Mouse (Mus musculus) hindbrain, embryonic 15.5 days (tissue): ENCODE data around the gene Map2k2. TPM values are rescaled to one million over a fixed set of nuclear protein-coding genes. Genes with fewer than 3 reads are reported as not detected.

Experiments used
- ATAC-seq: fragments of 200-750 bp; cut with Nextera tagmentation; 2 replicates; pipeline ENCODE4 v1.8.0; 2017; ENCODE audit warnings: low read depth, moderate number of reproducible peaks, moderate TSS enrichment; ENCODE audit not compliant: low FRiP score
- H3K27ac ChIP-seq: fragments of 300-500 bp; sonication (generic); replicated peaks from 2 replicates; pipeline ENCODE4 v1.5.1; 2015; ENCODE audit warnings: mild to moderate bottlenecking, inconsistent platforms
- H3K27me3 ChIP-seq: fragments of 300-500 bp; sonication (generic); 2 replicates; pipeline ENCODE4 v1.6.1; 2015; ENCODE audit warnings: control low read depth, inconsistent platforms
- H3K36me3 ChIP-seq: fragments of 300-500 bp; sonication (generic); 2 replicates; pipeline ENCODE4 v1.6.1; 2015; ENCODE audit warnings: control low read depth, inconsistent platforms
- H3K4me1 ChIP-seq: fragments of 300-500 bp; sonication (generic); replicated peaks from 2 replicates; pipeline ENCODE4 v1.6.1; 2015; ENCODE audit warnings: control low read depth, inconsistent platforms
- H3K4me2 ChIP-seq: fragments of 300-500 bp; sonication (generic); 2 replicates; pipeline ENCODE4 v1.6.1; 2015; ENCODE audit warnings: moderate library complexity, mild to moderate bottlenecking, inconsistent platforms
- H3K4me3 ChIP-seq: fragments of 300-500 bp; sonication (generic); 2 replicates; pipeline ENCODE4 v1.5.1; 2015; ENCODE audit warnings: mild to moderate bottlenecking, inconsistent platforms
- H3K9ac ChIP-seq: fragments of 300-500 bp; sonication (generic); 2 replicates; pipeline ENCODE4 v1.6.1; 2015; ENCODE audit warnings: inconsistent platforms
- H3K9me3 ChIP-seq: fragments of 300-500 bp; sonication (generic); 2 replicates; pipeline ENCODE4 v1.6.1; 2016; ENCODE audit warnings: control low read depth, inconsistent platforms
- WGBS: fragments of 180-500 bp; shearing (Covaris S2); methylation state at CpG from one replicate; pipeline ENCODE4 v1.1.7; 2015; 5-methylcytosine and 5-hydroxymethylcytosine counted together
- microRNA-seq: library from miRNA; unstranded; fragments of <30 nt; microRNA quantifications from one replicate; pipeline ENCODE4, GENCODE M21; 2016
- polyA plus RNA-seq: library from polyadenylated mRNA; unstranded; fragments of >200 nt; fragmentation: Nextera tagmentation; extraction: Ambion mirVana; gene quantifications from 2 replicates; pipeline ENCODE4 v1.2.1, GENCODE M21; 2015

The Map2k2 gene
- polyA plus RNA-seq, 1 experiment from 2014 or later, result 259 TPM

GRCm38 (mm10) chr10:81182336-81183333 lies 76.9 kb downstream of the Map2k2 start, which contains the start of gene Dapk3:
Gene Dapk3, plus strand, starts transcription at chr10:81183005.
- Histone ChIP-seq H3K36me3 (peaks cover 70% of the 10 kb centered on the region), H3K4me3 (peak within 1 kb of the TSS; percentile 52), H3K4me2 (peak within 1 kb of the TSS; percentile 66), H3K9ac (peak within 1 kb of the TSS; percentile 63), H3K9me3 (no peaks in the 10 kb centered on the region), H3K4me1 (peaks cover 54% of the 10 kb centered on the region), H3K27me3 (no peaks in the 10 kb centered on the region), H3K27ac (peak within 1 kb of the TSS; percentile 87)
- WGBS, result 5% methylated on average over 53 of the region's 53 CpGs
- peak; percentile 96 for ATAC-seq

Small RNA genes lying within 50 kb of the gene (microRNA-seq; reads per million reads assigned to microRNA genes)
- gene Mir5615-1 (not detected), gene Mir5615-2 (not detected)

Other genes starting within 250 kb of the Map2k2 start
- 0.22 and 0.33 TPM in 2 replicates for gene Tmprss9, start 234.1 kb upstream of the Map2k2 start, polyA plus RNA-seq
- gene Timm13, start 204.9 kb upstream of the Map2k2 start, polyA plus RNA-seq, result 329 and 342 TPM in 2 replicates
- 38.4 and 40.9 TPM in 2 replicates for gene Lmnb2, start 187.7 kb upstream of the Map2k2 start, polyA plus RNA-seq
- gene Gadd45b, start 175.8 kb upstream of the Map2k2 start, polyA plus RNA-seq, result 6.9 and 8.5 TPM in 2 replicates
- gene Gng7, start 91.0 kb upstream of the Map2k2 start, polyA plus RNA-seq, result 19.1 and 21.4 TPM in 2 replicates
- 71.6 and 81.6 TPM in 2 replicates for gene Diras1, start 80.3 kb upstream of the Map2k2 start, polyA plus RNA-seq
- 46.3 and 53.0 TPM in 2 replicates for gene Slc39a3, start 68.5 kb upstream of the Map2k2 start, polyA plus RNA-seq
- 310 and 331 TPM in 2 replicates for gene Sgta, start 45.7 kb upstream of the Map2k2 start, polyA plus RNA-seq
- gene Thop1, start 35.9 kb upstream of the Map2k2 start, polyA plus RNA-seq, result 51.2 and 51.3 TPM in 2 replicates
- 0.30 and 0.39 TPM in 2 replicates for gene Creb3l3, start 7.0 kb upstream of the Map2k2 start, polyA plus RNA-seq
- 15.3 and 16.2 TPM in 2 replicates for gene Zbtb7a, start 29.3 kb downstream of the Map2k2 start, polyA plus RNA-seq
- 52.2 and 61.2 TPM in 2 replicates for gene Pias4, start 62.0 kb downstream of the Map2k2 start, polyA plus RNA-seq
- 532 and 536 TPM in 2 replicates for gene Eef2, start 70.7 kb downstream of the Map2k2 start, polyA plus RNA-seq
- gene Dapk3, start 77.1 kb downstream of the Map2k2 start, polyA plus RNA-seq, result 69.7 and 70.1 TPM in 2 replicates
- gene 4930442H23Rik, start 77.9 kb downstream of the Map2k2 start, polyA plus RNA-seq, result 0.13 and 0.31 TPM in 2 replicates
- gene Nmrk2, start 96.1 kb downstream of the Map2k2 start, polyA plus RNA-seq, result 0.10 TPM in 1 of 2 replicates, not detected in the other
- 80.6 and 85.5 TPM in 2 replicates for gene Atcay, start 124.9 kb downstream of the Map2k2 start, polyA plus RNA-seq
- 30.3 and 34.0 TPM in 2 replicates for gene Zfr2, start 127.2 kb downstream of the Map2k2 start, polyA plus RNA-seq
- 43.8 and 49.7 TPM in 2 replicates for gene Matk, start 147.0 kb downstream of the Map2k2 start, polyA plus RNA-seq
- 121 and 144 TPM in 2 replicates for gene Mrpl54, start 161.0 kb downstream of the Map2k2 start, polyA plus RNA-seq
- 38.3 and 38.6 TPM in 2 replicates for gene Apba3, start 161.0 kb downstream of the Map2k2 start, polyA plus RNA-seq
- gene Tjp3, start 185.7 kb downstream of the Map2k2 start, polyA plus RNA-seq, result 5.9 and 6.2 TPM in 2 replicates
- gene Pip5k1c, start 187.0 kb downstream of the Map2k2 start, polyA plus RNA-seq, result 130 and 151 TPM in 2 replicates
- 33.8 and 35.1 TPM in 2 replicates for gene Cactin, start 215.2 kb downstream of the Map2k2 start, polyA plus RNA-seq
- gene Tbxa2r, start 222.8 kb downstream of the Map2k2 start, polyA plus RNA-seq, result 4.7 and 5.2 TPM in 2 replicates
- not detected in 2 replicates for gene Gipc3, start 237.4 kb downstream of the Map2k2 start, polyA plus RNA-seq
- gene Hmg20b, start 244.6 kb downstream of the Map2k2 start, polyA plus RNA-seq, result 39.0 and 39.9 TPM in 2 replicates